Mouse (Mus musculus): Measurements from ENCODE around the gene Cetn3. TPM values are rescaled to one million over a fixed set of nuclear protein-coding genes. Genes with fewer than 3 reads are reported as not detected.

Cetn3 gene
- total RNA-seq, 4 experiments from 2014 or later, result 15.6 to 20.6 (median 18.8) TPM

- no peak for DNase-seq (ENCODE audit: low spot score in 2 of 2)
These were observed 39.9 kb downstream of the Cetn3 start for GRCm38 (mm10) chr13:81822750-81823149.

DNA sequence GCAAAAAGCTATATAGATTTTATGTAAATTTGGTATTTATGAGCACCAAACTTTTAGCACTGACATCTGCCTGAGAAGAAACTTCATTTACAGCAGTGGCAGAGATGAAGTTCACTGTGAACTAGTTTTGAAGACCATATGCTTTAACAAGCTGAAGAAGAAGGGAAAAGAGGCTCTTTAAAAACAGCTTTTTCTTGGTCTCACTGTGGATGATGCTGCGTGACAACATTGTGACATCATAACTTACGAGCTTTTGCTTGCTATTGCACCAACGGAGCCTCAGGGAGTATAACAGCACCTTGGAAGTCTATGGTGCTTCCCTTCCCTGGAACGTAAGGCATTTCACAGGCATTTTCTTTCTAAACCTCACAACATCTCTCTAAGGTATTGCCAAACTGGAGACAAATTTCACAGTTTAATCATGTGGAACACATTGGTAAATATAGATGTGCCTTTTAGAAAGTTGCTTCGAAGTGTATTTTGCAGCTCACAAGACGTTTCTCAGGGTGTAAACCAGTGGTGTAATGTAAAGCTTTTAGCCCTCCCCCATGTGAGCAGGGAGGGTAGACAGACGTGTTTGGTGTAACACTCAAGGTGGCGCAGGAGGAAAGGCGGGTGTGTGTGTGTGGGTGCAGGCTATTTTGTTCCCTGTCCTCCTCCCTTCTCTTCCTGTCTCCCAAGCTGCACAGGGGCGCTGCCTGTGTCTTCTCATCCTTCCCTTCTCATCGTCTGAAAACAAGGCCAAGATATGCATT is 41.9 kb downstream of the Cetn3 start:
- DNase-seq (ENCODE audit: low spot score in 2 of 2), result no peak

GRCm38 (mm10) chr13:81828486-81828885 is 45.6 kb downstream of the Cetn3 start:
- no peak for DNase-seq (ENCODE audit: low spot score in 2 of 2)

DNA sequence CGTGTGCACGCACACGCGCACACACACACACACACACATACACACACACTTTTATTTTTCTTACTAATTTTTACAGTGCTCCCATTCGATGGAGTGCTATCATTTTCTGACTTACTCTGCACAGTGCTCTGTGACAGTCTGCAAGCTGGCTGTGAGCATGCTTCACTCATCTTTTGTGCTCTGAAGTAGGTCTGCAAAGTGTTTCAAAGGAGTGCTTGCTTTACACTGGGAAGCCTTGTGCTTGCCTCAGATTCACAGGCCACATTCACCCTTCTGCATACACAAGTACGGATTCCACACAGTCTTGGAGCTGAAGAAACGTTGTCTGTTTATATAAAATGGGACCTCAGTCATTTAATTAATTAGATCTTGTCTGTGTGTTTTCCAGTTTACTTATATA is 49.0 kb downstream of the Cetn3 start:
- no peak for DNase-seq (ENCODE audit: low spot score in 2 of 2)

- no peak for DNase-seq (ENCODE audit: low spot score in 2 of 2)
These were observed 53.7 kb downstream of the Cetn3 start for GRCm38 (mm10) chr13:81836386-81837177.

DNA sequence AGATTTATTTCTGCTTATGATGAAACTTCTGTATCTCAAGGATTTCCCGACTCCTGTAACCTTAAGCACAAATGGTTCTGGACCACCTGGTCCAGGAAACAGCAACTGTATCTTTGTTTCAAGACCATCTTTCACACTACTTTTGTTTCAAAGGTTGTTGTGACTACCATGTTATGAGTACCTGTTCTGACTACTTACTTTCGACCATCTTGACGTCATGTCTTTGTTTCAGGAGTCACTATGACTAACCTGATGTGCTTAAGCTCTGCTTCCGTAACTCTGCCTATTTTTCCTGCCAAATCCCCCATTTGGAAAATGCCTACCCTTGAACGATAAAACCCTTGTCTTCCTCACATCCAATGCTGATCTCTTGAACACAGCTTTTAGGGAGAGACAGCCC is 55.1 kb downstream of the Cetn3 start:
- DNase-seq (ENCODE audit: low spot score in 2 of 2), result no peak

DNA sequence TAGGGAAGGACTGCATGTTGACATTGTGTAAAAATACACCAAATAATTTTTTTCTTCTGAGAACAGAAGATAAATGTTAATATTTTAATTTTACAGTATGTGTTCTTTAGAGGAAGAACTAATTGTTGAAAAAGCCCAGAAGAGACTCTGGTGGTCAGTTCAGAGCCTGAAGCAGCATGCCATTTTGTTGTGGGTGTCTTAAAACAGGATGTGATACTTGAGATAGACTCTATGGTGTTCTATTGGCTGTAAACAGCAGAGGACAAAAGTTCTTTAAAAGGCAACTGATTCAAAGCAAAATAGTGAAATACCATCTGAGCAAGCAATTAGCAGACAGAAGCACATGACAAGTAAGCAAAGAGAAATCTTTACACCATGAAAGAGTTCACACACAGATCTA is 56.1 kb downstream of the Cetn3 start:
- DNase-seq (ENCODE audit: low spot score in 2 of 2), result no peak

- DNase-seq (ENCODE audit: low spot score in 2 of 2), result no peak
These were observed 57.4 kb downstream of the Cetn3 start for GRCm38 (mm10) chr13:81840246-81840645.

GRCm38 (mm10) chr13:81840646-81841045 is 57.8 kb downstream of the Cetn3 start:
- DNase-seq (ENCODE audit: low spot score in 2 of 2), result no peak

- DNase-seq (ENCODE audit: low spot score in 2 of 2), result no peak
These were observed 59.4 kb downstream of the Cetn3 start for GRCm38 (mm10) chr13:81842278-81842677.

Other genes starting within 250 kb of the Cetn3 start
- under 1 TPM in 1 of 4 experiments, not detected in 3; 0.19 TPM for gene Adgrv1, start 149.9 kb upstream of the Cetn3 start, total RNA-seq (2022)
- gene Lysmd3, start 125.4 kb upstream of the Cetn3 start, total RNA-seq (2022), result 1 to 10 TPM; 6.3 to 10.0 (median 6.6) TPM
- gene Polr3g, start 72.1 kb upstream of the Cetn3 start, total RNA-seq (2022), result 1 to 10 TPM; 1.6 to 4.2 (median 3.3) TPM
- 1 to 10 TPM; 1.2 to 1.8 (median 1.4) TPM for gene Mblac2, start 71.7 kb upstream of the Cetn3 start, total RNA-seq (2022)

All from gastrocnemius, adult 8-10 months (tissue).